Comparison of ENCODE assay signal across 9 mouse cellular contexts in the genomic region with DNA sequence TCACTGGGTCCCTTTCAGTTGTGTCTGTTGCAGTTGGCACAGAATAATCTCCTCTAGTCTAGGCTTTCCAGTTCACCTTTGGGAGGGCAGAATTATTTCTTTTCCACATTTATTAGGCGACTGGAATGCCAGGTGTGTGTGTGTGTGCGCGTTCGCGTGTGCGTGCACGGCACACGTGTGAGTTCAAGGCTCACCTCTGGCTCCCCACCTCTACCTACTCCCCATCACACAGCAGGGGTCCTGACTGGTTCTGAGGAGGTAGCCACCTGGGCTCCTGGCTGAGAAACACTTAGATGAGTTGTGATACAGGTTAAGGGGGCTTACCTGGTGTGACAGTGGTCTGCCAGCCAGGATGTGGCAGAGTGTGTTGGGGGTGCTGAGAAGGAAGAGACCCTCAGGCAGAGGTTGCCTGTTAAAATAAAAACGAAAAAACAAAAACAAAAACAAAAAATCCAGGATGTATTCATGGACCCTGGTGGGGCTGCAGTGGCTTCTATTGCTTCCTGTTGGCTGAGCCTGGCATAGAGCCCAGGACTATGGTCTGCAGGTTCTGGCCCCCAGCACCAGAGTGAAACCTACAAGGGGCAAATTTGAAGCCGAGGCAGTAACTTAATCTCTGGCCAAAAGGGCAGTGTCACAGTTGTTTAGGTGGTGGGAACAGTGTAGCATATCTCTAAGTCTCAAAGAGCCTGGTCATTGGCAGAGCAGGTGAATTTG. TPM values are rescaled to one million over a fixed set of nuclear protein-coding genes. Genes with fewer than 3 reads are reported as not detected.
DNase-seq lines count a peak whose midpoint lies in the region; ATAC-seq lines count a peak whose summit lies in the region.
"Had no signal": no experiment of that assay in that cellular context is flagged by ENCODE, and none has a peak within 500 bp of the region (broad histone marks: within the 10 kb centered on the region; RNA-seq: fewer than 3 reads in every experiment).

No protein-coding gene starts in this region.

- peak overlapping the region; percentile 92 for H3K4me2 ChIP-seq in heart, embryonic 15.5 days
- H3K4me2 ChIP-seq in forebrain, embryonic 12.5 days = peak overlapping the region; percentile 99
- H3K4me2 ChIP-seq in limb, embryonic 15.5 days = peak overlapping the region; percentile 96; the same call in 1 of the 2 replicates

- WGBS in heart, embryonic 15.5 days = 83% methylated on average over 10 of the region's 10 CpGs
- WGBS in forebrain, embryonic 12.5 days = 84% methylated on average over 10 of the region's 10 CpGs
- 85% methylated on average over 10 of the region's 10 CpGs for WGBS in limb, embryonic 15.5 days

- H3K27ac ChIP-seq in heart, embryonic 15.5 days = no peak overlapping the region
- H3K27ac ChIP-seq in forebrain, embryonic 12.5 days = no peak overlapping the region
- no peak overlapping the region for H3K27ac ChIP-seq in limb, embryonic 15.5 days

- peaks cover 43% of the 10 kb centered on the region for H3K27me3 ChIP-seq in heart, embryonic 15.5 days
- H3K27me3 ChIP-seq in forebrain, embryonic 12.5 days = peaks cover 46% of the 10 kb centered on the region
- H3K27me3 ChIP-seq in limb, embryonic 15.5 days = peaks cover 37% of the 10 kb centered on the region

- intact Hi-C loops in left cerebral cortex, postnatal 10 days (cut with DNase I) = no loop called here

- DNase-seq in heart, adult 9 months (ENCODE audit: low spot score in 2 of 2) = no peak
- DNase-seq in cerebellum, adult 8-10 months = peak; percentile 59
- no peak for DNase-seq in left cerebral cortex, postnatal 10 days (ENCODE audit: extremely low spot score in 1 of 2, low spot score in 2 of 2)
- no peak for DNase-seq in frontal cortex, postnatal 14 days (ENCODE audit: low spot score in 2 of 2)
- DNase-seq: spleen, adult 18-20 months had no signal

- no peak overlapping the region for H3K9ac ChIP-seq in heart, embryonic 15.5 days
- no peak overlapping the region for H3K9ac ChIP-seq in forebrain, embryonic 12.5 days
- no peak overlapping the region for H3K9ac ChIP-seq in limb, embryonic 15.5 days

- peaks cover 10% of the 10 kb centered on the region for H3K4me1 ChIP-seq in heart, embryonic 15.5 days (replicated peaks)
- H3K4me1 ChIP-seq in forebrain, embryonic 12.5 days = peaks cover 9% of the 10 kb centered on the region
- H3K4me1 ChIP-seq in limb, embryonic 15.5 days = peaks cover 11% of the 10 kb centered on the region

- no peaks in the 10 kb centered on the region for H3K9me3 ChIP-seq in heart, embryonic 15.5 days (replicated peaks)
- H3K9me3 ChIP-seq in forebrain, embryonic 12.5 days = no peaks in the 10 kb centered on the region
- no peaks in the 10 kb centered on the region for H3K9me3 ChIP-seq in limb, embryonic 15.5 days

- ATAC-seq in heart, embryonic 15.5 days (replicated peaks; ENCODE audit: insufficient number of reproducible peaks, insufficient read depth, low FRiP score, low read depth) = no peak
- no peak for ATAC-seq in forebrain, embryonic 12.5 days (ENCODE audit: low FRiP score)
- ATAC-seq in limb, embryonic 15.5 days (ENCODE audit: insufficient number of reproducible peaks, low FRiP score, low TSS enrichment, low read depth) = no peak
- no peak for ATAC-seq in CD4-positive, CD25-positive, alpha-beta regulatory T cell, adult 4 months

- H3K36me3 ChIP-seq in heart, embryonic 15.5 days = no peaks in the 10 kb centered on the region
- no peaks in the 10 kb centered on the region for H3K36me3 ChIP-seq in forebrain, embryonic 12.5 days (replicated peaks)
- H3K36me3 ChIP-seq in limb, embryonic 15.5 days = no peaks in the 10 kb centered on the region

- H3K4me3 ChIP-seq in heart, embryonic 15.5 days = no peak overlapping the region
- peak overlapping the region; percentile 62; the same call in 1 of the 2 replicates for H3K4me3 ChIP-seq in forebrain, embryonic 12.5 days (replicated peaks)
- peak overlapping the region; percentile 67 for H3K4me3 ChIP-seq in limb, embryonic 15.5 days

RNA-seq across cellular contexts. Expression of a gene that starts 23.3 kb away (rescaled TPM):
- polyA plus RNA-seq in heart, embryonic 15.5 days (2015; fragmentation: Nextera tagmentation; extraction: Ambion mirVana) = 1.4 and 2.1 TPM in 2 replicates
- 7.9 and 8.8 TPM in 2 replicates for polyA plus RNA-seq in forebrain, embryonic 12.5 days (2016; fragmentation: Nextera tagmentation; extraction: Ambion mirVana)
- 1.2 and 1.7 TPM in 2 replicates for polyA plus RNA-seq in limb, embryonic 15.5 days (2015; fragmentation: Nextera tagmentation; extraction: Ambion mirVana)
- total RNA-seq in left cerebral cortex, postnatal 10 days (2021) = 100 to 1,000 TPM; 196 to 197 TPM
- not detected for polyA plus RNA-seq in CD4-positive, CD25-positive, alpha-beta regulatory T cell, adult 4 months (2017; shearing (Covaris generic))

RNA-seq across cellular contexts. Expression of a gene that starts 45.4 kb away (rescaled TPM):
- polyA plus RNA-seq in heart, embryonic 15.5 days (2015; fragmentation: Nextera tagmentation; extraction: Ambion mirVana) = 0.08 and 0.22 TPM in 2 replicates
- 1.5 and 1.7 TPM in 2 replicates for polyA plus RNA-seq in forebrain, embryonic 12.5 days (2016; fragmentation: Nextera tagmentation; extraction: Ambion mirVana)
- polyA plus RNA-seq in limb, embryonic 15.5 days (2015; fragmentation: Nextera tagmentation; extraction: Ambion mirVana) = 0.22 TPM in 1 of 2 replicates, not detected in the other
- 1 to 10 TPM; 2.0 to 3.0 TPM for total RNA-seq in left cerebral cortex, postnatal 10 days (2021)
- not detected for polyA plus RNA-seq in CD4-positive, CD25-positive, alpha-beta regulatory T cell, adult 4 months (2017; shearing (Covaris generic))

RNA-seq across cellular contexts. Expression of a gene that starts 45.5 kb away (rescaled TPM):
- polyA plus RNA-seq in heart, embryonic 15.5 days (2015; fragmentation: Nextera tagmentation; extraction: Ambion mirVana) = 16.3 and 19.9 TPM in 2 replicates
- polyA plus RNA-seq in forebrain, embryonic 12.5 days (2016; fragmentation: Nextera tagmentation; extraction: Ambion mirVana) = 12.5 and 13.6 TPM in 2 replicates
- polyA plus RNA-seq in limb, embryonic 15.5 days (2015; fragmentation: Nextera tagmentation; extraction: Ambion mirVana) = 27.6 and 31.7 TPM in 2 replicates
- total RNA-seq in left cerebral cortex, postnatal 10 days (2021) = 10 to 100 TPM; 33.1 to 33.4 TPM
- polyA plus RNA-seq in CD4-positive, CD25-positive, alpha-beta regulatory T cell, adult 4 months (2017; shearing (Covaris generic)) = 10 to 100 TPM; 10.2 to 12.6 TPM
